Mouse (Mus musculus): ENCODE measurements around the gene Pitx2.

Gene Pitx2

DNA sequence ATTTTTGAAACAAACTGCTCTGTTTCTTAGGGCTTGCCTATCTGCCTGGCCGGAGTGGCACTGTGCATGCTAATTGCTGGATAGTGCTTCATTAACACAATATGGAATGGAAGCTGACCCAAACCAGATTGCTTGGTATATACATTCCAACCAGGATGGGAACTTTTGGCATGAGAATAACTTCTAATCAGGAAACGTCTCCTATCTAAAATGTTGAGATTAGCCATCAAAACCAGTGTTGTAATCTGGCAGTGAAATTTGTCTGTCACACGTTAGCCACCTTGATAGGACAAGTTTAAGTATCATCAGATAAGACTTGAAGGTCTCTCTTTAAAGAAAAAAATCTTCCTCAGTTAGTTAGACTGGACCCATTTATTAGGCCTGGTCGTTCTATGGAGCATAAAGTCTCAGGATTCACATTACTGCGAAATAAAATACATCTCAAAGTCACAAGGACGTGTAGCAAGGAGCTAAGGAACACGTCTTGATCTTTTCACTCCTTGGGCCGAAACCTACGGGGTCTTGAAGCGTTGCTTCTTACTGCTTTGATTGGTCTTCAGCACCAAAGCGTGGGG is 2.1 kb downstream of the Pitx2 start:
- no peak for DNase-seq (ENCODE audit: low read depth, low spot score)

DNA sequence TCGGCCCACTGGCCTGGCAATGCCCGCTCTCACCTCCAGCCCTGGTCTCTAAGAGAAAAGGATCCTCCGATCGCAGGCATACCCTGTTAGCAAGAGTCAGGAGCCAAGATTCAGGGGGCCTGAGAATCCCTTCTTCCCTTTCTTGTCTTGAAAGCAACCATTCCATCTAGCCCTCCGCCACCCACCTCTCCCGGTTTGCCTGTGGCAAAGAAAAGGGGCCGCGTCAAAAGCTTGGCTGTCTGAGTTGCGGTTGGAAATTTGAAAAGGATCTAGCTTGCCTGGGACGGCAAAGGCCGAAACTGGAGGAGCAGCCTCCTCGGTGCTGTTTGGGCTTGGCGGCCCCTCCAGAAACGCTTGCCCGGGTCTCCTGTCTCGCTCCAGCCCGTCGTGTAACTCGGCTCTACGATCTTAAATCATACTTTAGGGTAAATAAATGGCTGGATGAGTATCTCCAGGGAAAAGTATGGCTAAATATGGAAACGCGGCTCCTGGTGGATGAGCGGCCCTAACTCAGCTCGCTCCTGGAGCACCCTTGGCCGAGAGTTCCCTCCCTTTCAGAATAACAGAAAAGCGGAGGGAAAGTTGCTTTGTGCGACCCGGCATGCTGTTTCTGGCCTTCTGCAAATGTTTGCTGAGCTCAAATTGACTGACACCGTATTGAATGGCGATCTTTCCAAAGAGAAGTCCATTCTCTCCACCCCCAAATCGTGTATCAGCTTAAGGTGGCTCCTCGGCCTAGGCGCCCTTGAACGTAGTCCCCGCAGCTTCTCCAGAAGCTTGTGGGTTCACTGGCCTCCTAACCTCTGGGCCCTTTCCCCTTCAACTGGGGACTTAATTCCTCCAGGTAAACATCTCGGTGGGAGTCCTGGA is 3.4 kb downstream of the Pitx2 start:
- no peak for DNase-seq (ENCODE audit: low read depth, low spot score)

DNA sequence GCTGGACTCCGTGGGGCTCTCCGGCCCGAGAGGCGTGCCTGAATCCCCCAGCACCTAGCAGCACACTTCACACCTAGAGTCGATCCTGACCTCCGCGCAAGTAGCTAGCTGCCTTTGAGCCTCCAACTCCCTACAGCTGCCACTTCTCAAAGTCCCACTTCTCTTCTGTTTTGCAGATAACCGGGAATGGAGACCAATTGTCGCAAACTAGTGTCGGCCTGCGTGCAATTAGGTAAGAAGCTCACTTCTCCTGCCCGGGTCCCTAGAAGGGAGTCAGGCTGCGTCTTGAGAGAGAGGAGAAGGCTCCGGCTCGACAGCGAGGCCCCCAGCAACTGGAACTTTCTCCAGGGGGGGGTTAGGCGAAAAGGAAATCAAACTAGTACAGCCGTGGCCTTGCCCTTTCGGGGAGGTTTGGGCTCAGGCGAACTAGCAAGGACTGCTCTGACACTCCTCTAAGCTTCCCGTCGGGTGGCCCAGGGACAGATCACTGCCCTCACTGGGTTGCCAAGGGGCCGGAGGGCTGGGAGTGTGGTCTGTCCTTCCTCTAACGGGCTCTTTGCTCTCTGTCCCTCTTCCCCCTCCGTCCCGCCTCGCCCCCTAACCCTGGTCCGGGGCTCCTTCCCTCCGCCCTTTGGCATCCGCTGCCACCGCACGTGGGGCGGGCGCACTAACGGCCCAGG is 4.2 kb downstream of the Pitx2 start:
- DNase-seq (ENCODE audit: low read depth, low spot score): no peak

DNA sequence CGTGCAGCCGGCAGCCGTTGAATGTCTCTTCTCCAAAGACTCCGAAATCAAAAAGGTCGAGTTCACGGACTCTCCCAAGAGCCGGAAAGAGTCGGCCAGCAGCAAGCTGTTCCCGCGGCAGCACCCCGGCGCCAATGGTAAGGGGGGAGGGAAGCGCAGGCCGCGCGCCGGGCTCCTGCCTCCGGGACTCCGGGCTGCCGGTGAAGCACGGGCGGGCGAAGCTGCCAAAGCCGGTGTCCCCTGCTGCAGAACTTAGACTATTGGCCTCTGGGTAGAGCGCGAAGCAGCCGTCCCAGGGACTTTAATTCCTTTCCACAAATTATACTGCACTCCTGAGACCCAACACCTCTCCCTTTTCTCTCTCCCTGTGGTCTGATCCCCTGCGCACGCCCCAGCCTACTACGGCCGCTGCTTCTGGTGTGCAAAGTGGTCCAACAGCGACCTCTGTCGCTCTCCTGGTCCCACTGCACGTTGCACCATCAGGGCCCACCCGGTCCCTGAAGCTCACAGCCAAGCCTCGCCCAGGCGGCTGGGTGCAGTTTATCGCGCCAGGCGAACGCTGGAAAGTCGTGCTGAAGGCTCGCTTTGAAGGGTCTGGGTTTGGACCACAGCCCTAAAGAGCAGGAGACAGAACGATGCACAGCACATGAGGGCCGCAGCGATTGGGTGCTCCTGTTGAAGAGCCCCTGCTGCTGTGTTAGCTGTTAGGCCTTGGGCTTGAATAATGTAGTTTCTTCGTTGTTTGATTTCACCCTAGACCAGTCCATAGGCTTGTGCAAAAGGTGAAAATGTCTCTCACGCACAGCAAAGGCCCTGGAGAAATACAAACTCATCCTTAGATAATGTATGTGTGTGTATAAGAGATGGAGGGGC is 5.0 kb downstream of the Pitx2 start:
- DNase-seq (ENCODE audit: low read depth, low spot score): peak; percentile 69

DNA sequence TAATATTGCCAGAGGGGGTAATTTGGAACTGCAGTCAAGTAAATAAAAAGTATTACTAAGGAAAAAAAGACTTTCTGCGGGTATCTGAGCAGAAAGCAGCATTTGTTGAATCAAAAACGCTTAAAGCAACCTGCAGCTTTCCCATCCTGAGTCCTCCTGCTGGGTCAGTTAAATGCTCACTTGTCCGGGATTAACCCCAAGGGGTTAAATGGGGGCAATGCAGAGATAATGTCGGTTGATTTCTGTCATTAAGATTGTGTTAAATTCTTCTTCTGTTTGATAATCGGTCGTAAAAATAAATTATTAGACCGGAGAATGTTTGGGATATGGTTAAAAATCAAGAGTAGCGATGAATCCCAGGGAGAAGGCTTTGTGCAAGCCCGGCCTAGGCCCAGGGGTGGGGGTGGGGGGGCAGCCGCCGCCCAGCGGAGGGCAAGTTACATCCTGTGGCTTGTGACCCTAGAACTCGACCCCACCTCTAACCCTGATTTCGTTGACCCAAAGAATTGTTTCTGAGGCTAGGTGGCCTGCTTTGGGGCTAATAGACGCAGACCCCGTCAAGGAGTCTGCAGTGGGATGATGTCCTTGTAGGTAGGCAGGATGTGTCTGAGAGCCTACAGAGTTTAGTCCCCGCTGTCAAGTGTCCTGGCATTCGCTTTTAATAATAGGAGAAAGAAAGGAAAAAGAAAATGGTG is 6.0 kb downstream of the Pitx2 start:
- no peak for DNase-seq (ENCODE audit: low read depth, low spot score)

DNA sequence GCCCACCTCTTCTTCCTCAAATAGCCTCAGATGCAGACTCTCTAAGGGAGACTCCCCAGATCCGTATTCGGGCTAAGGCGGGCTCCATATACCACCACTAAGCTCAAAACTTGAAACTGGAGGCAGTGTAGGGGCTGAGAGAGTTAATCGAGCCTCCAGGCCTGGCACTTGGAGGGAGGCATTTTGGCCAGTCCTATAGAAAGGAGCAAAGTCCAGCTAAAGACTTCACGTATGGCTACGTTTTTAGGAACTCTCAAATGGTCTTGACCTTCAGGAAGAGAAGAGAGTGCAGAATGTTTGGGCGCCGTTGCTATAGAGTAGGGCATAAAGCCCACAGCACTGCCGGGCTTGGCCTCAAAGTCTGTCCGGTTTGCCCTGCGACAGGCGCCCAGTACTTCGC is 7.1 kb downstream of the Pitx2 start:
- DNase-seq (ENCODE audit: low read depth, low spot score): no peak

DNA sequence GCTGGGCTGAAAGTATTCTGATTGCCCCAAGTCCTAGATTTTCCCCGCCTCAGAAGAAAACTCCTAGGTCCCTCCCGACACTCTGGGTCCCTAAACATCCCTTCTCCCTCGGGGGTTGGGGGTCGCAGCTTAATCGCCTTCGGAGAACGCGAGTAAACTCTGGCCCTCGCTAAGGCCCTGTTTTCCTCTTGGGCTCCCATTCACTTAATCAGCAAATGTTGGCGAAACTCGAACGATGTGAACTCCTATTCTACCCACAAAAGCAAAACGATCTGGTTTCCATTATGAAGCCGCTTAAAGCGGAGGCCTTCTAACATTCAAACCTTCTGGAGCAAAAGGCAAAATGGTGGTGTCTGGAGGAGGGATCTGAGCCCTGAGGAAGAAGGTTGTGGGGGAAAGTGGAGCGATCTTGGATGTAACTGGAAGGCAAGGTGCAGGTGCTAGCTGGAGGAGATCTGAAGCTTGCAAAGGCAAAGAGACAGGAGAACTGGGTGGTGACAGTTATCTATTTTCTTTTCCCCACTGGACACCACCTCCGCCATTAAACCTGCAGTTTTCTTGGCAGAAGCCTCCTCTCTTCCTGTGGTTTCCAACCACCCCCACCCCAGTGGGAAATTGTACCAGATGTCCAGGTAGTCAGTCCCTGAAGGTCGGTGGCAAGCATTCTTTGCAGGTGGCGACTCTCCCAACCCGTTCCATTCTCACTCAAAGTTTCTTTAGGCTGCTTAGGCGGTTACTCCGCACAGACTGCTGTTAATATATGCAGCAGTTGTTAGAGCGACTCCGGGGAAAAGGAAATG is 7.8 kb downstream of the Pitx2 start:
- DNase-seq (ENCODE audit: low read depth, low spot score): no peak

DNA sequence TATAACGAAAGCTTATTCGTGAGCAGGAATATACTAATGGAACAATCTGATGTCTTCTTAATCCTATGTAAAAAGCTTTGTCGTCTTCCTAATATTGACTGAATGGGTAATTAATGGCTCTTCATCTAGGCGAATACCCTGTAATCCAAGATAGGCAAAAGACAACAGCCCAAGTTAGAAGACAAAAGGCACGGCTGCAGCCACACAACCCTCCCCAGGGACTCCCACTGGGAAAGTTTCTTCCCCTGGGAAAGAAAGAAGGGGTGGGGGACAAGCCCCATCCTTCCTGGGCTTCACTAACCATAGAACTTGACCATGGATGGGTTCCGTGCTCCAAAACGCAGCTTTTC is 8.3 kb downstream of the Pitx2 start:
- DNase-seq (ENCODE audit: low read depth, low spot score): no peak

DNA sequence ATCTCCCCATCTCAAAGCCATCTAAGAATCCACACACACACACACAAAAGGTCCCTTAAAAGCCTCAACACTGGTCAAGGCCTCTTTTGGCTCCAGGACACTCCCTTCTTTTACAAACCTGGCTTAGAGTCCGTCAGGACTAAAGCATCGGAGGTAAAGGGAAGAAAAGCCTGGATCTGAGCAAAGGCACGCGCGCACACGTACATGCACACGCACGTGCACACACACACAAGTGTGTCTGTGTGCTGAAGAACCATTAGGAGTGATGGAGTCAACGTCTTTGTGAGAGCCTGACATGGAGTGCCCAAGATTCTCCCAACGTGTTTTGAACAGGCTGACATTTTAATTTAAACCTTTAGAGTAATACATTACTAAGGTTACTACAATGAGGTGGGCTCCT is 8.7 kb downstream of the Pitx2 start:
- no peak for DNase-seq (ENCODE audit: low read depth, low spot score)

DNA sequence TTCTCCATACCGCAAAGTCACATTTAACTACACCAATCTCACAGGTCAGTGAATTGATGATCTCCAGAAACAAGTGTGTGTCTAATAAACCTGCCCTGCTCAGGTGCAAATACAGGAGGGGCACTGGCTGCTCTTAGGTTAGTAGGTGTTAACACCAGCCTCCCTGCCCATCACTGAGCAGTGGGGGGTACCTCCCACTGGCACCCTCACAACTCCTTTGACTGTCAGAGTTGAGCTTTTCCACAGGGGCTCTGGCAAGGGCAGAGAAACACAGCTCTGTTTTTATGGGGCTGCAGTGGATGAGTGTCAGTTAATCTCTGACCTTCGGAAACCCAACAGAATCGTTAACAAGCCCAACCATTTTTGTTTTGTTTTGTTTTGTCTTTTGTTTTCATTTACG is 9.6 kb downstream of the Pitx2 start:
- DNase-seq (ENCODE audit: low read depth, low spot score): no peak

DNA sequence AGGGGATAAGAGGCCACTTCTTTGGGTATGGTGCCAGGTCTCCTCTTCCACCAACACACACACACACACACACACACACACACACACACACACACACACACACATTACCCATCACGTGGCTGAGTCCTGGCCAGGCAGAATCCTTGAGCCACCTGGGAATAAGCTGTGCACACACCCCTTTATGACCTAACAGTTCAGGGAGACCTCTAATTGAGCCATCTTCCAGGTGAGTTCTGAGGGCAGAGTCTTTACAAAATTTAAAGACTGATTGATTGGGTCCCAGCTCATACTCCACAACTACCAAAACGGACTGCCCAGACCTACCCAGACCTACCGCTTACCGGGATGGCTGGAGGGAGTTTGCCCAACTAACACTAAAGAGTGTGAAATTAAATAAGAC is 10.1 kb downstream of the Pitx2 start:
- no peak for DNase-seq (ENCODE audit: low read depth, low spot score)

DNA sequence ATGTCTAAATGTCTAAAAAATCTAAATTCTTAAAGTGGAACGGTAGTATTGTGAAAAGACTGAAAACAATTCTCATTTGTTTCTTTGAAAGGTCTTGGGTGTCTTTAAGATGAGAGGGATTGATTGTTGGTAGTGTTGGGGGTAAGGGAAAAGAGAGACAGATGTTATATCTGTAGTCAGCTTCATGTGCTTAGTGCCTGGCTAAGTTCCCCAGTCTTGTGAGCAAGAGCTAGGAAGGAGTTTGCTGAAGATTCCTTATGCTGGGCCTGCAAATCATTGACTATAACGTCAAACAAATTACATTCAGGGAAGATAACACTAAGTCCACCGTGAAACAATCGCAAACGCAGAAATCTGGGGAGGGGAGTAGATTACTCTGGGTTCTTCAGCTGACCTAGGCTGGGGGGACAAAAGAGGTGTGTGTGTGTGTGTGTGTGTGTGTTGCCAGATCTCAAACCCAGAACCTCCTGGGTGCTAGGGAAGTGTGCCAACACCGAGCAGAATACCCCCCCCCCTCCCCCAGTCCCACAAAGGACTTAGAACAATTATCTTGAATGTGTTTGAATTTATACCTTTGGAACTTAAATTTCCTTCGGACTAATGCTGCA is 12.5 kb downstream of the Pitx2 start:
- DNase-seq (ENCODE audit: low read depth, low spot score): no peak

DNA sequence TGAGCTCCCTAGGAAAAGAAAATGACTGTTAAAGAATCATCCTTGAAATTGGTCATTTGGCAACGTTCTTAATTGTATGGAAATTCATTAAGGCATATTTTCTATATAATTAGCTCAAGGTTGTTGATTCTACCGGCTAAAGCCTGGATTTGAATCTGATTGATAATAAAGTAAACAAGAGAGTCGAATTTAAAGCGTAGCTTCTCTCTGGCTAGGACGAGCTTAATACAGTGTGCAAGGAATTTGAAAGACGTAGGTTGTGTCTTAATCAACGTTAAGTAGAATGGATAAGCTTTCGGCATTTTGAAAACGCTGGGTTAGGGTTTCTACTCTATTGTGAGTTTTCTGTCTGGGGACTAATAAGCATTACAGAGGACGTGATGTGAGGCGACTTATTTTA is 13.1 kb downstream of the Pitx2 start:
- DNase-seq (ENCODE audit: low read depth, low spot score): no peak

DNA sequence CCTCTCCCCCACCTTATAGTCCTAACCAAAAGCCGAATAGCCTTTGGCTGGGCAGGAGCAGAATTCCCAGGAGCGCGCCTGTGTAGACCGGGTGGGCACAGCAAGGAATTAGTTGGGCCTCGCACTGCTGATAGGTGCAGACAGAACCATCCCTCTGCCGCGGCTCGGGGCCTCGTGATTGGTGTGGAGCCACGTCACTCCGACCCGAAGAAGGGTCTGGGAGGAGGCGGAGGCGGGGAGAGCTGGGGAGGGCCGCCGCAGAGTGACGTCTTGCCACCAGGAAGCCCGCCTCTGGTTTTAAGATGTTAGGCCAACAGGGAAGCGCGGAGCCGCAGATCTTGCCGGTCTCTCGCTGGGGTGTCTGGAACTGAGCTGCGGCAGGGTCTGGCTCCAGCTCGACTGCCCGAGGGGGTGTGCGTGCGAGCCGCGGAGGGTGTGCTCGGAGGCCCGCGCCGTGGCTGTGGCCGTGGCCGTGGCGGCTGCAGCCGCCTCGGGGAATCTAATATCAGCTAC is 14.0 kb downstream of the Pitx2 start:
- DNase-seq (ENCODE audit: low read depth, low spot score): no peak

DNA sequence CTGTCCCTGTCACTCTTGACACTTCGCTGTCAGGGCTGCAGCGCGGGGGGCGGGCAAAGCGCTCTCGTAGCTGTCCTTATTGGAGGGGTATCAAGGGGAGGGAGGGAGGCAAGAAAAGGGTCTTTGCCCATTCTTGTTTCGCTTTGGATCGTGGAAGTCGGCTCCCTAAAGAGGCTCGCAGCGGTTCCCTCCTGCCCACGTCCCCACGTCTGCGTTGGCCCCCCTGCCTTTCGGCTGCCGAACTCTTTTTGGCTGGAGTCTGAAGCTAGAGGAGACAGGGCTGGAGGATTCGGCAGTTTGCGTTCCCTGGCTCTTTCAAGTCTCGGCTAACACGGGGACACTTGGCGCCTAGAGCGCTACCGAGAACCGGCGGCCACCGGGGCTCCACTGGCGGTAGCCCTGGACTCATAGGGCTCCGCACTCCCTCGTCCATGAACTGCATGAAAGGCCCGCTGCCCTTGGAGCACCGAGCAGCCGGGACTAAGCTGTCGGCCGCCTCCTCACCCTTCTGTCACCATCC is 14.5 kb downstream of the Pitx2 start:
- DNase-seq (ENCODE audit: low read depth, low spot score): no peak

DNA sequence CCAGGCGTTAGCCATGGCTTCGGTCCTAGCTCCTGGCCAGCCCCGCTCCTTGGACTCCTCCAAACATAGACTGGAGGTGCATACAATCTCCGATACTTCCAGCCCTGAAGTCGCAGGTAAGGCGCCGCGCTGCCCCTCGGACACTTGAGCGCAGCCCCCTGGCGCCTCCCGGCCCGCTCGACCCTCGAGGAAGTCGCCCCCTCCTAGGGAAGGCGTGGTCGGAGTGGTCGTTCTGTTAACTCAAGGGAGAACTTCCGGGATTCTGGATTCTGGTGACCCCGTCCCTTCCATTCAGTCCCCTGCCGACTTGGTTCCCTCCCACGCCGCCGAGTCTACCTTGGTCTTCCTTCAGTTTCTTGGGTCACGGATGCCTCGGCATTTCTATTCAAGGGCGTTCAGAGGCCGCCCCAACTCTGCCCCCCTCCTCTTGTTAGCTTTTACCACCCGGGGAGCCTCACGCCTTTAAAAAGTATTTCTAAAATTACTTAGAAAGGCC is 15.0 kb downstream of the Pitx2 start:
- no peak for DNase-seq (ENCODE audit: low read depth, low spot score)

DNA sequence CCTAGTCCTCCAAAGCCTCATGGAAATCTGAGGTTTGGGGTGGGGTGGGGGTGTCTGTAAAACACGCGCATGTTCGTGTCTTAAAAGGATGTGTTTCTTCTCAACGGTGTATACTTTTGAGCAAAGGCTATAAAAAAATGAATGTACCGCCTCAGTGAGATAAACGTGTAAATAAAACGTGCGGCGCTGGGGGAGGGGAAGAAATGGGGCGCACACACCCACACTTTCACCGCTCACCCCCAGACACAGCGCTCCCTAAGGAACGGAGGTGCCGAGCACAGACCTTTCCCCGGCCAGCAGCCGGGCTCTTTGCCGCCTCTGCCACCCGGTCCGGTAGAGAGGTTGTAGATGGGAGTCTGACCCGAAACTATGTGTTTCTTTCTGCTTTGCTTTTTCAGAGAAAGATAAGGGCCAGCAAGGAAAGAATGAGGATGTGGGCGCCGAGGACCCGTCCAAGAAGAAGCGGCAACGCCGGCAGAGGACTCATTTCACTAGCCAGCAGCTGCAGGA is 15.6 kb downstream of the Pitx2 start:
- DNase-seq (ENCODE audit: low read depth, low spot score): no peak

DNA sequence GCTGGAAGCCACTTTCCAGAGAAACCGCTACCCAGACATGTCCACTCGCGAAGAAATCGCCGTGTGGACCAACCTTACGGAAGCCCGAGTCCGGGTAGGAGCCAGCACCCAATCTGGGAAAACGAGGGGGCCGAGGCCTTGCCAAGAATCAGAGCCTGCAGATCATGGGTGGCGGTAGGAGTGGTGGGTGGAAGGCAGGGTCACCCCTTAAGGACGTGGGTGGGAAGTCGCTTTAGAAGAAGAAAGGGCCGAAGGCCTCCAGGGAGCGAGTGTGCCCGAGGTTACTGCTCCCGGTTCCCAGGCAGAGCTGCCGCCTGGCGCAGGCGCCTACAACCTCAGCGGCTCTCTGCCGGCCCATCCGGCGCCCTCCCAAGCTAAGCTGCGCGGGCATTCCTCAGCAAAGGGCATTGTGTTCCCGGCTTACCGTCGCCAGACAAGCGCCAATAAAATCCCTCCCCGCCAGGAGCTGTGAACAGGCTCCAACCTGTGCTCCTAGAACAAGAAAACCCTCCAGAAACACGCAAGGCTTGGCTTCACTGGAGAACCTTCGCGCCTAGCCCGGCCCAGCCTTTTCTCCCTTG is 16.2 kb downstream of the Pitx2 start:
- DNase-seq (ENCODE audit: low read depth, low spot score): no peak

DNA sequence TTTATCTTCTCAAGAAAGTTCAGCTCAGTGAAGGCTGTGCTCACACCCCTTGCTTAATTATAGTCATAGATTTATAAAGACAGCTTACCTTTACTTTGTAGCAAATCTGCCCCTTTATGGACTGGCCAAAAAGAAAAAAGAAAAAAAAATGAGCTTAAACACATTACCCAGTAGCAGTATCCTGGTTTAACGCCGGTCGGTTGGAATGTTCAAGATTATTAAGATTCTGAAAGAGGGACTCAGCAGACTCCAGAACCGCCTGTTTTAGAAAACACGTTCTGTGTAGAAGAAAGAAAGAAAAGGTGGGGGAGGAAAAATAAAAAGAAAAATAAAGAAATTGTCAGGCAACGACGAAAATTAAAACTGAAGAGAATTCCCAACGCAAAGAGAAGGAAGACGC is 16.8 kb downstream of the Pitx2 start:
- DNase-seq (ENCODE audit: low read depth, low spot score): no peak
